Mouse (Mus musculus) right cerebral cortex, adult 2 months (tissue): ENCODE measurements at regions not wholly inside any gene's neighbourhood (a gene's known extent, or its start where the extent isn't known, plus 50 kb on each side); places are given as distances from the start of the nearest gene placed in this dataset.

Source experiments
- DNase-seq, 2 experiments: peaks; one replicate each; pipeline ENCODE4 v3.0.0; 2021 to 2022; ENCODE audit warnings: low spot score in 2 of 2

DNA sequence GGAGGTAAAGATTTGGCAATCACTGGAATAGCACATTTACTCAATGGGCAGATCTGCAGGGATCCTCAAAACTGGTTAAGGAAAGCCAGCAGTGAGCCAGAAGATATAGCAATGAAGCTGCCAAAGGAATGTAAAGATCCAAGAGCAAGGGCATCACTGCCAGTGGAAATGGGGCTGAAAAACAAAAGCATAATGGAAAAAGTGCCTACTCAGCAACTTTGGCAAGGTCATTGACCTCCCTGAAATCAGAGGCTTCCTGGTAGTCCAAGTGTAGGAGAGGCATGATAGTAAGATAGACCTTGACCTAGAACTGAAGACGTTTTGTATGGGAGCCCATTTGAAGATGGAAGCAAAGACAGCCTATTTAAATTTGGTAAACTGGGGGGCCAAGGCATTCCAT is 286.4 kb downstream of the Foxo1 start:
- DNase-seq: no peak

DNA sequence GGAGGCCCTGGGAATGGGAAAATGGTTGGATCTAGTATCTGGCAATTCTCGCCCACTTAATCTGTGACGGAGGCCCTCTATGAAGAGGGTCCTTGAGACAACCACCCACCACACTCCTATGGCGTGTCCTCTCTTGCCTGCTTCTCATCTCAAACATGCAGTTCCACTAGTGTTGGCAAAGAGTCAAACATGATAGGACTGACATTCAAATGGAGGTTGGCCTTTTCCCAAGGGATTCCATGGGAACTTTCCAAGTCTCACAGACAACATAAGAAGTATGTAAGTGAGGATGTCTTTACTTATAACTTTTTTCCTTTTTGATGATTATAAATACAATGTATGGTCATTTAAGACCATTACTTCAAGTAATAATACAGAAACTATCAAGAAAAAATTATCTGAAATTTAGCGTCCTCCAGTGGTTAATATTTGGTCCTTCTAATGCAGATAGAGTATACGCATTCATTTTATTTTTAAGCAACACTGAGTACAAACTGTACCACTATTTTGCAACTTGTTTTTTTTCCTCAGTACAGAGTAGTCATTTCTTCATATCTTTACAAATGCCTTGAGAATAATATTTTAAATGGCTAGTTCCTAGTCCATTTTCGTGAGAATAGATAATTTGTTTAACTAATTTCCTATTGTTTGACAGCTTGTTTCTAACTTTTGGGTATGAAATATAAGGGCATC is 280.2 kb downstream of the Foxo1 start:
- DNase-seq: no peak

DNA sequence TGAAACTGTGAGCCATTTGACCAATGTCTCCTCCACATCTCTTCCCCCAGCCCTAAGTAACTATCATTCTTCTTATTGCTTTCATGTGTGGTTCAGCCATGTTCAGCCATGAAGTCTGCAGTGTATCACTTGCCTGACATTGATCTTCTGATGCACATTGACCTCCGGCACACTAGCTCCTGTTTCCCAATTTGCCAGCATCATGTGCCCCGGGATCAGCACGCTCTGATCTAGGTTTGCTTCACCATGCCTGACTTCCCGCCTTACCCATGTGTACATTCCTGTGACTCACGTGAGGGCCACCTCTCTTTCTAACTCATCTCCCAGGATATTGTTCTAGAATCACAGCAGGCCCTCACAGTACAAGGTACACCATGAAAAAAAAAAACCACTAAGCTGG is 277.9 kb downstream of the Foxo1 start:
- DNase-seq: no peak

DNA sequence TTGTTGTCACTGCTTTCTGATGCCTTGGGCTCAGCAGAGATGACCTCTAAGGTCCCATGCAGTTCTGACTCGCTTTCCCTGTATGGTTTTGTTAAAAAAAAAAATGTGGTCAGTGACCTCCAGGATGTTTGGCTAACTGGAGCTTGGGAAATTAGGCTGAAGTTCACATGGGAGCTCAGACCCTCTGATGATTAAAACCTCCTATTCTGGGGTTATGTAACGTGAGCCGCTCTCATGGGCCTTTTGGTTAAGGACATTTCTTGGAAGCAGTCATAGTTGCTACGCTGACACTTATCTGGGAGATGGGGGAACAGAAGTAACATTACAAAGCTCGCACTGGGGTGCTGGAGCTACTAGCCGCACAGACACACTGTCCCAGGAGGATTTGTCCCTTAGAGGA is 274.9 kb downstream of the Foxo1 start:
- no peak for DNase-seq

GRCm38 (mm10) chr3:52540862-52541380 is 272.8 kb downstream of the Foxo1 start:
- DNase-seq: no peak

DNA sequence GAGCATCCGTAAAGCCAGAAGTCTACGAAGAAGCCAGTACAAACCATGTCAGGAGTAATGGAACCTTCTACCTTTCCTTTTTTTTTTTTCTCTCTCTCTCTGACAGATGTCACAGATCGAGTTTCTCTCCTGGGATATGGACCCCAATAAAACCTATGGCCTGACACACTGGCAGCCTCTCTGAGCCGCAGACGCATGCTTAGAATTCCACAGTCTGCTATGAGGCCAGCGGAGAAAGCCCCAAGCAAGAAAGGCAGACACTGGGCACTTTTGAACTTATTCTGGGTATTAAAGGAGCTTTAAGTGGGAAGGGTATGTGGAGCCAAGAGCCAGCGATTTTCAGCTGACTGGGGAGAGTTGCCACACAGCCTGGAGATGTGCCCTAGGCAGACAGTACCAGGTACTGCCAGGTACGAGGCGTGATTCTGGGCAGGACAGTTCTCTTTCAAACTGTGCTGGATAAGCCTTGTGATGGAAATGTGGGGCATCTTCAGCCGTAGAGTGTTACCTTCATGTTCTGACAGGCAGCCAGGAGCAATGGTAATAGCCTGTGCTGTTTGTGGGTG is 271.8 kb downstream of the Foxo1 start:
- no peak for DNase-seq

DNA sequence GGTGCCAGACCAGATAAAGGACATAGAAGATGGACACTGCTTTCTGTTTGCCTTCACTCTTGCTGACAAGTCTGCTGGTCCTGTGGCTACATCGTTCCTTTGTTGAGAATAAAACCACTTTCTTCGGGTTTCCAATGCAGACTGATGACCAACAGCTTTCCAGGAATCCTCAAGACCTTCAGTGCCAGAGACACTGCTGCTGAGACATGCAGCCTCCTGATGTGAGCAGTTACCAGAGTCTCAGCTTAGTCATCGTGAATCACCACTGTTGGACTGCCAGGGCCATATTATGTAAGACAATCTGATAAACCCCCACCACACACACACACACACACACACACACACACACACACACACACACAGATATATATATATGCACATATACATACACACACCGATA is 270.2 kb downstream of the Foxo1 start:
- DNase-seq: peak in 1 of 2 experiments; percentile 14

DNA sequence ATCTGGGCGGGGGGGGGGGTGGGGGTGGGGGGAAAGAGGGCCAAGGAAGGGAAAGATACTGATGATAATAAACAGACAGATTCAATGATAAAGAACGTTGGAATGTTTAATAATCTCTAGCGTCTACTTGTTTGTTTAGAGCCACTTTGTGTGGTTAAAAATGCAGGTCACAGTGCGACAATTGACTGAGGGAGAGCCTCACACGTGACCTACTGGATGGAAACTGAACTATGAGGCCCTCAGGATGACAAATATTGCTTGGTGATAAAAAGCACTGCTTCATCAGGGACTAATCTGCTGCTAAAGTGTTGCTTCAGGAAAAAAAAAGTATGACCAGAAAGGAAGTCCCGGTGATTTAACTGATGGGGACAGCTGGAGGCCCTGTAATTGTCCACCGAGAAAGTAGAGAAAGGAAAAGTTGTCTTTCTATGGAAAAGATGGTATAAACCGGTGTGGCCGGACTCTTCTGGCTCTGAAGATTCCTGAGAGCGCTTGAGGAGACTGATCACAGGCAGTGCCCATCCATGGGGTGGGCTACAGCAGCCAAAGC is 269.3 kb downstream of the Foxo1 start:
- no peak for DNase-seq

GRCm38 (mm10) chr3:52535411-52536021 is 267.4 kb downstream of the Foxo1 start:
- DNase-seq: no peak

DNA sequence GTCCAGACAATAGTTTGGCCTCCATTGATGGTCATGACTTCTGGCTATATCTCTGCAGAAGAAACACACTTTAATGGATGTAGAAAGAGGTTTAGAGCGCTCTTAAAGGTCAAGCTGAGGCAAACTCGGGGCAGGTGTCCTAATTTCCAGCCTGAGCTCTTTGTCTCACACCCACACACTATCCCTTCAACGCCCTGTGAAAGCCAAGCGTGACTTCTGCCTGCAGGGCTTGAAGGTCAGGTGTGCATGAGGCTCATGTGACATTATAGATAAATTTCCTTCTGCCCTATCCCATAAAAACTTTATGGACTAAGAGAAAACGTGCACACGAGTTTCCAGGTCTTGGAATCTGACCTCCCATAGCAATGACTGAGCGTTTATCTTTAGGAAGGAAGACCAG is 266.0 kb downstream of the Foxo1 start:
- DNase-seq: no peak

GRCm38 (mm10) chr3:52531686-52532351 is 263.7 kb downstream of the Foxo1 start:
- no peak for DNase-seq

- DNase-seq: no peak
Observed at GRCm38 (mm10) chr3:52530406-52530970, 262.4 kb downstream of the Foxo1 start.

DNA sequence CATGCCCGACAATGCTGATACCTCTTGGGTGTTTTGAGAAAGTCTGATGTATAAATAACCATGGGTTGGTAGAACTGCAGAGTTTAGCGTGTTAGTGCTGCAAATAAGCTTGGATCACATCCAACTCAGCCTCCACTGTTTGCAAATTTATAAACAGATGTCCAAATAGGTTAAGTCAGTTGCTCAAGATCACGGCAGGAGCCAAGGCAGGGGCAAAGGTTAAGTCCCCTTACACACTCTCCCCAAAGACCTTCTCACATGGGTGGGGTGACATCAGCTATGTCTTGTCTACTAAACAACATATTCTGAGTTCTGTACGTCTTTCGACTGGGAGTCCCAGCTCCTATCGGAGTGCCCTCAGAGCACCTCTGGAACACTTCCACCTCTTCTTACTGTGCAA is 261.0 kb downstream of the Foxo1 start:
- no peak for DNase-seq

- no peak for DNase-seq
Observed at GRCm38 (mm10) chr3:52528521-52528920, 260.4 kb downstream of the Foxo1 start.

DNA sequence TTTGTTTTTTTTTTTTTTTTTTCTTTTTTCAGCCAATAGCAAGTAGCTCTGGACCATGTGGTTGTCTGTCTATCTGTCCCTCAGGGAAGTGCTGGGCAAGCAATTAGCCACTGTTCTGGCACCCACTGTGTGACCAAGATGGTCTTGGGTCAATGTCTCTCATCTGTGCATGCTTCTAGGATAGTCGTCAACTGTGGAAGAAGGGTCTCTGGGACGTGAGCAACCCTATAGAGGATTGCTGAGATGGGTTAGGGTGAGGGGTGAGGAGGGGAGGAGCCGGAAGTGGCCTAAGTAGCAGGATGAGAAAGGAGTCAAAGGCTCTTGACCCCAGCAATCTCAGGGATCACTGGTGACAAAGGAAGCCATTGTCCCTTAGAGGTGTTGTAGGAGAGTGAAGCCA is 259.6 kb downstream of the Foxo1 start:
- DNase-seq: no peak

DNA sequence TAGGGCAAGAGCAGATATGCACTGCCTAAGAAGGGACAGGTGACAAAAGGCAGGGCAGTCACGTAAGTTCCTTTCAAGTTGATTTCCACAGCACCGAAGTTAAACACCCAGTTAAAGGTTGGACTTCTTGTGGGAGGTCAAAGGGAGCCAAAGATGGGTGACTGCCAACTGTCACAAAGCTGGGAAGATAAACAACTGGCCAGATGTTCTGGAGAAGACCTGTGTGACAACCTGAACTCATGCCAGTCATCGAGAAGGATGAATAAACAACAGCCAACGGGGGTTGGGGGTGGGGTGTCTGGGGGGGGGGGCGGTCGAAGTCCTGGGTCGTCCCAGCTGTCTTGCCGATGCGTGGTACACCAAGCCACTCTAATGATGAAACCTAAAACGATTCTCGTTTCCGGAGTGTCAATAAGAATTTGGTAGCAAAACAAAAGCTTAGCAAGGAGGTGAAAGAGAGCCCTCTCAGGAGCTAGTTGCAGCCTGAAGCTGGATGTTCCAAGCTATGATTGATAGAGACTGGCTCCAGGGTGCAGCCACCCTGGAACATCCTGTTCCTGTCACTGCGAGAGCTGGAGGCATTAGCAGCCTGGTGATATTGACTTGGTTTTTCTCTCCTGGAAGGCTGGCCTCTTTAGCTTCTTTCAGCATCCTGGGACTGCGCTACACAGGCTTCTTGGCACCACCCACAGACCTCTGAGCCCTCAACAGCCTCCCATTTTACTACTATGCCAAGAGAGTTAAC is 259.0 kb downstream of the Foxo1 start:
- no peak for DNase-seq

DNA sequence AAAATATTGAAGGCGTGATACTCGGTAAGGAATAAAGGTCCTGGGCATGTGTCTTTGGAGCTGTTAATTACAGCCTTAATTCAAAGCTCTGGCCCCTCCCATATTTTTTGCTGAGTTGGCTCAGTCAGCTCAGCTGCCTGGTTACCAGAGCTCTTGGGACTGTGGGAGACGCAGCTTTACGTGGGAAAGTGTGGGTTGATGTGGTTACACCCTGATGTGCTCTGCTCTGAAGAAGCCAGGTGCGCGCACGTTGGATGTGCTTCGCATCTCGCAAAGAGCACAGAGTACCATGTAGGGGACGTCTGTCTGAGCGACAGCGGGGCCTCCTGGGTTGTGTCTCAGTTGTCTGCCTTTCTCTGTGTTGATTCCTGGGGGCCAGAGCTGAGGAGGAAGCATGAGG is 254.8 kb downstream of the Foxo1 start:
- no peak for DNase-seq

DNA sequence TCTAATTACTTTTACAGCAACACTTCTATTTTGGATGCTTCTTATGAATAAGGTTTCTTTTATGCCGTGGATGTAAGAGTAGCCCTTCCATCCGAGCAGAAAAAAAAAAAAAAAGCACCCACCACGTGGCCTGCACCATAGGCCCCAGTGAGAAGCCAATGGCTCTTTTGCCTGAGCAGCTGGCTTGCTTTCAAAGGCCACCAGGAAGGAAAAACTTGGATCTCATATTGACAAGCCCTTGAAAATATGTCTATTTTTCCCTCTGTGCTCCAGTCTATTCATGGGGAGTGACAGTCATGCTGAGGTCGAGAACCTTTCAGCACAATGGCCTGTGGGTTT is 252.4 kb downstream of the Foxo1 start:
- DNase-seq: no peak

DNA sequence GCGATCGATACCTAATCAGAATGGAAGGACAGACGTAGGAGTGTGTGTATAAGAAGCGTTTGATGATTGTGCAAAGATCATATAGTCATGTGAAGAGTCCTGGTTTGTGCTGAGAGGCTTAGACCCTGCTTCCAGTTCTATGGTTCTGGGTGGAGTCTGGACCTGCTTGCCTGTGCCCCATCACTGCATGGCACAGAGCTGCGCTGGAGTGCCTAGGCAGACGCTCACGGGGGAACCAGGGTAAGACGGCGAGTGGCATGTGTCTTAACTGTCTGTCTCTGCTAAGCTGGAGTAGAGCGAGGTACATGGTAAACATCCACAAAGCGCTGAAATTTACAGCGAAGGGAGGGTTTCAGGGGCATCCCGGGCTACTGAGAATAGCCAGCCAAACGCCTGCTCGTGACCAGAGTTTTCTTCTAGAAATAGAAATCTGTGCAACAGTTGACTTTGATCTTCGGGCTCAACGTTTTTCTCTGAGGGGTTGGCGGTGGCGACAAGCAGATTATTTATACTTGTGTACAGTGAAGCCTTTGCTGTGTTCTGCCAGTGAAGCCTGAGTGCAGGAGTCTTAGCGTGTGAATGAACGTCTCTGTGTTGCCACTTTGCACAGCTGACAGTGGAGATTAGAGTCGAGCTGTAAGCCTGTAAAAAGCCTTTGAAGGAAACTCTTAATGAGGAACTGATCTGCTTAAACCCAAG is 251.9 kb downstream of the Foxo1 start:
- peak; percentile 27 to 33 for DNase-seq

DNA sequence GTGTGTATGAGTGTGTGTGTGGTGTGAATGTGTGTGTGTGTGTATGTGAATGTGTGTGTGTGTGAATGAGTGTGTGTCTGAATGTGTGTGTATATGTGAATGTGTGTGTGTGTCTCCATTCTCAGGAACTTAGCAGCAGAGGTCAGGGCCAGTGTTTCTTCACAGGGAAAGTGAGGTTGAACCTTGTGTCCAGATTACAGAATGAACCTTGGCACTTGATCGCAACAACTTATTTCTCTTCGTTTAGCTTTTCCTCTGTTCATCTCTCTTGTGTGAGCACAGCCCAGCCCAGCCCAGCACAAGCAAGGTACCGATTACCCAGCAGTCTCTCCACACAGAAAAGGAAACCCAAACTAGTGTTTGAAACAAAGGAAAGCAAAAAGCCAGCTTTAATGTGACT is 249.7 kb downstream of the Foxo1 start:
- DNase-seq: no peak

DNA sequence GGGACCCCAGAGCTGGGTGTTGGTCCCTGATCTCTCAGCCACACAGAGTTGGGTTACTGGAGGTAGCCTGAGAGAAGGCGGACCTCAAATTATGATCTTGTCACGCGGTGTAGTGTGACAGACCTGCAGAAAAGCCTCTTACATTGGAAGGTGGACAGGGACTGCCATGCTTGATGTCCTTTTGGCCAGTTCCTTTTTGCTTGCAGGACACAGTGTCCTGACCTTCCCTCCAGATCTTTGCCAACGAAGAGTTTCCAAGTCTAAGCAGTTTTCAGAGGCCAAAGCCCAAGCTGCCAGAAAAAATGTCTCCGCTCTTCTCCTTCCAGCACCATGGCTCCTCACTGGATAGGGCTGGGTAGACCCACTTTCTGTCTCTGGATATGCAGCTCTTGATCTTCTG is 248.6 kb downstream of the Foxo1 start:
- DNase-seq: no peak
